Comparison of ENCODE assay signal across 7 mouse cellular contexts in genomic region chr7:81214153-81214907, GRCm38 (mm10). TPM values are rescaled to one million over a fixed set of nuclear protein-coding genes. Genes with fewer than 3 reads are reported as not detected.
DNase-seq lines count a peak whose midpoint lies in the region; ATAC-seq lines count a peak whose summit lies in the region.

No protein-coding gene starts in this region.

- peak overlapping the region; percentile 38 for H3K4me3 ChIP-seq in neural tube, embryonic 11.5 days (ENCODE audit: low read depth, low read length)
- H3K4me3 ChIP-seq in forebrain, embryonic 14.5 days (ENCODE audit: low read depth, low read length) = peak overlapping the region; percentile 36
- peak overlapping the region; percentile 48 for H3K4me3 ChIP-seq in stomach, embryonic 14.5 days (ENCODE audit: low read depth, low read length)

- no peak overlapping the region for H3K27ac ChIP-seq in neural tube, embryonic 11.5 days (ENCODE audit: low read depth, low read length)
- H3K27ac ChIP-seq in forebrain, embryonic 14.5 days (ENCODE audit: low read depth, low read length) = no peak overlapping the region
- no peak overlapping the region for H3K27ac ChIP-seq in stomach, embryonic 14.5 days (ENCODE audit: low read length)

- peak overlapping the region; percentile 60 for H3K4me2 ChIP-seq in neural tube, embryonic 11.5 days (ENCODE audit: low read depth)
- peak overlapping the region; percentile 46 for H3K4me2 ChIP-seq in forebrain, embryonic 14.5 days (ENCODE audit: low read length)
- H3K4me2 ChIP-seq in stomach, embryonic 14.5 days (replicated peaks; ENCODE audit: low read depth, low read length) = peak overlapping the region; percentile 43

- WGBS in neural tube, embryonic 11.5 days = 4% methylated on average over 40 of the region's 40 CpGs
- whole genome bisulfite sequencing in forebrain, embryonic 14.5 days = 3% methylated on average over 39 of the region's 40 CpGs
- 7% methylated on average over 40 of the region's 40 CpGs for WGBS in stomach, embryonic 14.5 days

- ATAC-seq in neural tube, embryonic 11.5 days (ENCODE audit: insufficient read depth, low FRiP score, low TSS enrichment) = 0 out of 2 replicates have a peak, but pooled peaks have one; percentile 13
- no peak for ATAC-seq in forebrain, embryonic 14.5 days
- ATAC-seq in stomach, embryonic 14.5 days (ENCODE audit: insufficient number of reproducible peaks, insufficient read depth, low FRiP score, low read depth) = no peak

- H3K36me3 ChIP-seq in neural tube, embryonic 11.5 days (ENCODE audit: control insufficient read depth, insufficient read depth, low read length) = no peaks in the 10 kb centered on the region
- H3K36me3 ChIP-seq in forebrain, embryonic 14.5 days (ENCODE audit: control insufficient read depth, insufficient read depth, low read length) = no peaks in the 10 kb centered on the region
- no peaks in the 10 kb centered on the region for H3K36me3 ChIP-seq in stomach, embryonic 14.5 days (ENCODE audit: control insufficient read depth, insufficient read depth, low read length)

- no peak overlapping the region for H3K9ac ChIP-seq in neural tube, embryonic 11.5 days (ENCODE audit: low read length)
- H3K9ac ChIP-seq in forebrain, embryonic 14.5 days (ENCODE audit: low read length) = peak overlapping the region; percentile 35; the same call in 1 of the 2 replicates
- peak overlapping the region; percentile 8; the same call in 1 of the 2 replicates for H3K9ac ChIP-seq in stomach, embryonic 14.5 days (replicated peaks; ENCODE audit: low read depth, low read length)

- peaks cover 54% of the 10 kb centered on the region for H3K27me3 ChIP-seq in neural tube, embryonic 11.5 days (ENCODE audit: control insufficient read depth, insufficient read depth, low read length)
- H3K27me3 ChIP-seq in forebrain, embryonic 14.5 days (replicated peaks; ENCODE audit: control insufficient read depth, insufficient read depth, low read length) = peaks cover 57% of the 10 kb centered on the region
- H3K27me3 ChIP-seq in stomach, embryonic 14.5 days (ENCODE audit: control insufficient read depth, insufficient read depth, low read length) = 0 out of 2 replicates have a peak, but pooled peaks cover 7% of the 10 kb centered on the region

- H3K4me1 ChIP-seq in neural tube, embryonic 11.5 days (ENCODE audit: control insufficient read depth, insufficient read depth, low read length) = peaks cover 9% of the 10 kb centered on the region; the same call in 1 of the 2 replicates
- H3K4me1 ChIP-seq in forebrain, embryonic 14.5 days (ENCODE audit: control insufficient read depth, insufficient read depth, low read length) = peaks cover 4% of the 10 kb centered on the region; the same call in 1 of the 2 replicates
- peaks cover 3% of the 10 kb centered on the region; the same call in 1 of the 2 replicates for H3K4me1 ChIP-seq in stomach, embryonic 14.5 days (ENCODE audit: control insufficient read depth, insufficient read depth, low read length)

- peak; percentile 31 for DNase-seq in neural tube, embryonic 11.5 days (ENCODE audit: low spot score)
- DNase-seq in neural tube, embryonic 10.5 days (ENCODE audit: extremely low spot score, low spot score) = no peak
- DNase-seq in forebrain, embryonic 14.5 days (ENCODE audit: low spot score) = no peak
- peak; percentile 11 for DNase-seq in liver
- DNase-seq in testis, postnatal 10 days (ENCODE audit: low spot score) = no peak
- DNase-seq in adipocyte (ENCODE audit: low spot score) = no peak

- H3K9me3 ChIP-seq in neural tube, embryonic 11.5 days (ENCODE audit: control insufficient read depth, low read length) = no peaks in the 10 kb centered on the region
- H3K9me3 ChIP-seq in forebrain, embryonic 14.5 days (replicated peaks; ENCODE audit: control insufficient read depth, low read length) = no peaks in the 10 kb centered on the region
- no peaks in the 10 kb centered on the region for H3K9me3 ChIP-seq in stomach, embryonic 14.5 days (ENCODE audit: control insufficient read depth, low read depth, low read length)

RNA-seq across cellular contexts. Expression of gene Pde8a, which starts 0.9 kb away (rescaled TPM):
- polyA plus RNA-seq in neural tube, embryonic 11.5 days (2014; fragmentation: Nextera tagmentation; extraction: Ambion mirVana) = 3.1 and 3.6 TPM in 2 replicates
- 1.5 and 1.7 TPM in 2 replicates for polyA plus RNA-seq in forebrain, embryonic 14.5 days (2014; fragmentation: Nextera tagmentation; extraction: Ambion mirVana)
- 4.2 and 4.4 TPM in 2 replicates for polyA plus RNA-seq in stomach, embryonic 14.5 days (2014; fragmentation: Nextera tagmentation; extraction: Ambion mirVana)

Comparison
In these comparisons a context has a peak if more than half of its experiments do, and no peak if none do; other contexts are left out.
1. DNase-seq: peak in neural tube, embryonic 11.5 days (single experiment) and liver (single experiment); none in neural tube, embryonic 10.5 days (single experiment), forebrain, embryonic 14.5 days (single experiment), testis, postnatal 10 days (single experiment) and adipocyte (single experiment).
2. Peak in every context shown above with its lines, with median percentiles within 50 percentile points of each other: H3K4me2 ChIP-seq and H3K4me3 ChIP-seq.